Mouse (Mus musculus): Measurements from ENCODE around the gene Rab3ip. TPM values are rescaled to one million over a fixed set of nuclear protein-coding genes. Genes with fewer than 3 reads are reported as not detected.

The Rab3ip gene
- polyA plus RNA-seq, 1 experiment, result 225 TPM

- H3K4me1 ChIP-seq (ENCODE audit: control insufficient read depth, insufficient read depth, low read length), result peaks cover 6% of the 10 kb centered on the region
- H3K4me3 ChIP-seq (ENCODE audit: control insufficient read depth, low read depth, low read length), result no peak overlapping the region
- no peaks in the 10 kb centered on the region for H3K27me3 ChIP-seq (ENCODE audit: control insufficient read depth, insufficient read depth, low read length)
- no peaks in the 10 kb centered on the region for H3K36me3 ChIP-seq (ENCODE audit: control insufficient read depth, insufficient read depth, low read length)
- TF ChIP-seq POLR2A (IDR thresholded peaks at IDR 0.05; ENCODE audit: control insufficient read depth, low read depth, low read length), result no peak
- TF ChIP-seq CTCF (IDR thresholded peaks at IDR 0.05; ENCODE audit: control insufficient read depth, insufficient read depth, insufficient replicate concordance, low read depth, low read length), result no peak
- H3K27ac ChIP-seq (ENCODE audit: control insufficient read depth, insufficient read depth, low read depth, low read length), result no peak overlapping the region
These were observed 26.9 kb upstream of the Rab3ip start for GRCm38 (mm10) chr10:116977455-116977854.

GRCm38 (mm10) chr10:116972509-116972908 lies 21.9 kb upstream of the Rab3ip start, which contains the start of gene Gm10271:
Gene Gm10271 (minus strand): TSS chr10:116972609.
- H3K27ac ChIP-seq (ENCODE audit: control insufficient read depth, insufficient read depth, low read depth, low read length), result no peak within 1 kb of the TSS
- no peaks in the 10 kb centered on the region for H3K36me3 ChIP-seq (ENCODE audit: control insufficient read depth, insufficient read depth, low read length)
- H3K27me3 ChIP-seq (ENCODE audit: control insufficient read depth, insufficient read depth, low read length), result no peaks in the 10 kb centered on the region
- peaks cover 6% of the 10 kb centered on the region for H3K4me1 ChIP-seq (ENCODE audit: control insufficient read depth, insufficient read depth, low read length)
- H3K4me3 ChIP-seq (ENCODE audit: control insufficient read depth, low read depth, low read length), result no peak within 1 kb of the TSS
- TF ChIP-seq CTCF (IDR thresholded peaks at IDR 0.05; ENCODE audit: control insufficient read depth, insufficient read depth, insufficient replicate concordance, low read depth, low read length) (no peak), POLR2A (IDR thresholded peaks at IDR 0.05; ENCODE audit: control insufficient read depth, low read depth, low read length) (no peak)

- Histone ChIP-seq H3K27me3 (ENCODE audit: control insufficient read depth, insufficient read depth, low read length) (no peaks in the 10 kb centered on the region), H3K4me3 (ENCODE audit: control insufficient read depth, low read depth, low read length) (no peak overlapping the region), H3K36me3 (ENCODE audit: control insufficient read depth, insufficient read depth, low read length) (no peaks in the 10 kb centered on the region), H3K4me1 (ENCODE audit: control insufficient read depth, insufficient read depth, low read length) (peaks cover 6% of the 10 kb centered on the region), H3K27ac (ENCODE audit: control insufficient read depth, insufficient read depth, low read depth, low read length) (no peak overlapping the region)
- TF ChIP-seq CTCF (IDR thresholded peaks at IDR 0.05; ENCODE audit: control insufficient read depth, insufficient read depth, insufficient replicate concordance, low read depth, low read length), result no peak
- no peak for TF ChIP-seq POLR2A (IDR thresholded peaks at IDR 0.05; ENCODE audit: control insufficient read depth, low read depth, low read length)
These were observed 18.2 kb upstream of the Rab3ip start for GRCm38 (mm10) chr10:116968741-116969140.

- H3K4me1 ChIP-seq (ENCODE audit: control insufficient read depth, insufficient read depth, low read length), result peaks cover 6% of the 10 kb centered on the region; the same call in 1 of the 2 replicates
- TF ChIP-seq POLR2A (IDR thresholded peaks at IDR 0.05; ENCODE audit: control insufficient read depth, low read depth, low read length), result no peak
- no peak for TF ChIP-seq CTCF (IDR thresholded peaks at IDR 0.05; ENCODE audit: control insufficient read depth, insufficient read depth, insufficient replicate concordance, low read depth, low read length)
- no peak overlapping the region for H3K4me3 ChIP-seq (ENCODE audit: control insufficient read depth, low read depth, low read length)
- H3K36me3 ChIP-seq (ENCODE audit: control insufficient read depth, insufficient read depth, low read length), result no peaks in the 10 kb centered on the region
- H3K27ac ChIP-seq (ENCODE audit: control insufficient read depth, insufficient read depth, low read depth, low read length), result no peak overlapping the region
- H3K27me3 ChIP-seq (ENCODE audit: control insufficient read depth, insufficient read depth, low read length), result no peaks in the 10 kb centered on the region
These were observed 15.5 kb upstream of the Rab3ip start for GRCm38 (mm10) chr10:116966065-116966464.

GRCm38 (mm10) chr10:116965297-116965696 lies 14.7 kb upstream of the Rab3ip start:
- no peaks in the 10 kb centered on the region for H3K36me3 ChIP-seq (ENCODE audit: control insufficient read depth, insufficient read depth, low read length)
- TF ChIP-seq CTCF (IDR thresholded peaks at IDR 0.05; ENCODE audit: control insufficient read depth, insufficient read depth, insufficient replicate concordance, low read depth, low read length) (no peak), POLR2A (IDR thresholded peaks at IDR 0.05; ENCODE audit: control insufficient read depth, low read depth, low read length) (no peak)
- H3K27me3 ChIP-seq (ENCODE audit: control insufficient read depth, insufficient read depth, low read length), result no peaks in the 10 kb centered on the region
- no peak overlapping the region for H3K4me3 ChIP-seq (ENCODE audit: control insufficient read depth, low read depth, low read length)
- H3K27ac ChIP-seq (ENCODE audit: control insufficient read depth, insufficient read depth, low read depth, low read length), result no peak overlapping the region
- peaks cover 6% of the 10 kb centered on the region; the same call in 1 of the 2 replicates for H3K4me1 ChIP-seq (ENCODE audit: control insufficient read depth, insufficient read depth, low read length)

DNA sequence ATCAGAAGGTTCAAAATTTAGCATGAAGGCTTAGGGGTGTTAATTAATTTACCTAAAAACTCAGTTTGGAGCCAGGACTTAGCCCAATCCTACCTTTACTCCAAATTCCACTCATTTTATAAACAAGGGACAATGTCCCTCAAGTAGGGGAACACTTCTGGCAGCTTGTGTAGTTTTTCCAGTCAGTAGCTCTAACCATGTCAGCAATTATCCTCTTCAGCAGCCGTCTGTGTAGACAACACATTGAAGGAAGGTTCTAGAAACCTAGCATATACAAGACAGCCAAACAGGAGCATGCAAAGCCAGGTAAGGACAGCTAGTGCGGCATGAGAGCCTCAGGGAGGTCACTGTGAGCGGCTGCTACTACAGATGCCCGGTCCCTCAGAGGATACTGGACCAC lies 14.0 kb upstream of the Rab3ip start:
- H3K27me3 ChIP-seq (ENCODE audit: control insufficient read depth, insufficient read depth, low read length), result no peaks in the 10 kb centered on the region
- no peak overlapping the region for H3K27ac ChIP-seq (ENCODE audit: control insufficient read depth, insufficient read depth, low read depth, low read length)
- TF ChIP-seq CTCF (IDR thresholded peaks at IDR 0.05; ENCODE audit: control insufficient read depth, insufficient read depth, insufficient replicate concordance, low read depth, low read length), result no peak
- no peak for TF ChIP-seq POLR2A (IDR thresholded peaks at IDR 0.05; ENCODE audit: control insufficient read depth, low read depth, low read length)
- H3K4me3 ChIP-seq (ENCODE audit: control insufficient read depth, low read depth, low read length), result no peak overlapping the region
- H3K36me3 ChIP-seq (ENCODE audit: control insufficient read depth, insufficient read depth, low read length), result no peaks in the 10 kb centered on the region
- H3K4me1 ChIP-seq (ENCODE audit: control insufficient read depth, insufficient read depth, low read length), result peaks cover 6% of the 10 kb centered on the region; the same call in 1 of the 2 replicates

DNA sequence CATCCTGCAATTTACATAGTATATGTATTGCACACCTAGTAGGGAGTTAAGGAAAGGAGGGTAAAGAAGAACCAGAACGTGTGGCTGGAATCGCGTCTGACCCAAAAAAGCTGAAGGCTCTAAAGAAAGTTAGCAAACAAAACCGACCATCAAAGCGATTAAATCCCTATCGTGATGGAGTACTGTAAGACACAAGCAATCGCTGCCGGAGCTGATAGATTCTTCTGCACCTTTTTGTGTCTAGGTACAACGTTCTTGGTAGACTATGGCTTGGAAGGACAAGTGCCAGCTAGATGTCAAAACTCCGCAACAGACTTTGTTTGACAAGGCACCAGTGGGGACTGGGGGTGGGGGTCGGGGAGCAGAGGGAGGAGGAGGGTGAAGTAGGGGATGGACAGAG lies 13.5 kb upstream of the Rab3ip start:
- no peaks in the 10 kb centered on the region for H3K27me3 ChIP-seq (ENCODE audit: control insufficient read depth, insufficient read depth, low read length)
- TF ChIP-seq CTCF (IDR thresholded peaks at IDR 0.05; ENCODE audit: control insufficient read depth, insufficient read depth, insufficient replicate concordance, low read depth, low read length) (no peak), POLR2A (IDR thresholded peaks at IDR 0.05; ENCODE audit: control insufficient read depth, low read depth, low read length) (no peak)
- no peak overlapping the region for H3K4me3 ChIP-seq (ENCODE audit: control insufficient read depth, low read depth, low read length)
- no peak overlapping the region for H3K27ac ChIP-seq (ENCODE audit: control insufficient read depth, insufficient read depth, low read depth, low read length)
- no peaks in the 10 kb centered on the region for H3K36me3 ChIP-seq (ENCODE audit: control insufficient read depth, insufficient read depth, low read length)
- H3K4me1 ChIP-seq (ENCODE audit: control insufficient read depth, insufficient read depth, low read length), result peaks cover 6% of the 10 kb centered on the region; the same call in 1 of the 2 replicates

DNA sequence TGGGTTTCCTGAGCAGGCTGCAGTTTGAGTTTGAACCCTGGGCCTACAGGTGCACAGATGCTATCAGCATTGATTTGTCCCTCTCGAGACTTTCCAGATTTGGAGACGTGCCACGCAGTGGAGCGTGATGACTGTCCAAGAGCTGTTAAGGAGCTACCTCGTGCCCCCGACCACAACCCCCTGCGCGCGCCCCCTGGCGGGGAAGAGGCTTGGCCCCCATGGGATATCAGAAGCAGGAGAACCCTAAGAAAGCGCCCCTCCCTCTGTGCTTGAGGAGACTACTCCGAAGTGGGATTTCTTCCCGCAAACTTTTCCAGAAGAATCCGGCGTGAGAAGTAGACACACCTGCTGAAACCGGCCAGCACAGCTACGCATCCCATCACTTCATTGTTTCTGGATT lies 12.2 kb upstream of the Rab3ip start:
- peaks cover 6% of the 10 kb centered on the region; the same call in 1 of the 2 replicates for H3K4me1 ChIP-seq (ENCODE audit: control insufficient read depth, insufficient read depth, low read length)
- no peak for TF ChIP-seq POLR2A (IDR thresholded peaks at IDR 0.05; ENCODE audit: control insufficient read depth, low read depth, low read length)
- peak; percentile 15; the same call in 1 of the 2 replicates for TF ChIP-seq CTCF (IDR thresholded peaks at IDR 0.05; ENCODE audit: control insufficient read depth, insufficient read depth, insufficient replicate concordance, low read depth, low read length)
- no peaks in the 10 kb centered on the region for H3K36me3 ChIP-seq (ENCODE audit: control insufficient read depth, insufficient read depth, low read length)
- no peak overlapping the region for H3K27ac ChIP-seq (ENCODE audit: control insufficient read depth, insufficient read depth, low read depth, low read length)
- no peaks in the 10 kb centered on the region for H3K27me3 ChIP-seq (ENCODE audit: control insufficient read depth, insufficient read depth, low read length)
- H3K4me3 ChIP-seq (ENCODE audit: control insufficient read depth, low read depth, low read length), result peak overlapping the region; percentile 43

Data from testis, adult 2 months (tissue).